In the genomic region with DNA sequence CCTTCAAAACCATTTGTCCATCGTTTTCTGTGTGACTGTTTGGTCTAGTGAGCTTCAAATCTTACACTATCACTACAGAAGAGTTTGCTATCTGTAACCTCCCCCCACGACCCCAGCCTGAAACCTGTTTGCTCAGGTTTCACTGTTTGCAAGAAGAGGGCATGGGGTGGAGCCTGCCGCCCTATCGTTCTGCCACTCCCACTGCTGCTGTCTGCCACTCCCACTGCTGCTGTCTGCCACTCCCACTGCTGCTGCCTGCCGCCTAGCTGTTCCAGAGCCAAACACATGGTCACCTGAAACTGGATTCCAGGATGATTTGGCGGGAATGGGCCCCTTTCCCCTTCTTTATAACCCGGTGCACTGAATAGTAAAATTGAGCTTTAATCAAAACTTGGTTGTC, we compare ENCODE assay signal across 15 mouse cellular contexts.
A peak's percentile ranks its signal among the peaks of the same experiment; 100 is the strongest.
DNase-seq lines count a peak whose midpoint lies in the region; ATAC-seq lines count a peak whose summit lies in the region.
"Had no signal": no experiment of that assay in that cellular context is flagged by ENCODE, and none has a peak within 500 bp of the region (broad histone marks: within the 10 kb centered on the region; RNA-seq: fewer than 3 reads in every experiment).

No protein-coding gene starts in this region.

- intact Hi-C loops in heart, postnatal 36 days (cut with DNase I) = no loop called here

- 9% methylated on average over 7 of the region's 7 CpGs for WGBS in limb, embryonic 11.5 days
- WGBS in limb, embryonic 10.5 days = 10% methylated on average over 7 of the region's 7 CpGs
- WGBS in kidney, embryonic 15.5 days = 8% methylated on average over 7 of the region's 7 CpGs
- 8% methylated on average over 7 of the region's 7 CpGs for WGBS in liver, embryonic 12.5 days (ENCODE audit: insufficient replicate concordance)

- no peaks in the 10 kb centered on the region for H3K36me3 ChIP-seq in limb, embryonic 11.5 days (ENCODE audit: control insufficient read depth, insufficient read depth, low read length)
- no peaks in the 10 kb centered on the region for H3K36me3 ChIP-seq in limb, embryonic 10.5 days
- H3K36me3 ChIP-seq in kidney, embryonic 15.5 days = no peaks in the 10 kb centered on the region
- no peaks in the 10 kb centered on the region for H3K36me3 ChIP-seq in liver, embryonic 12.5 days
- H3K36me3 ChIP-seq: embryonic facial prominence, embryonic 15.5 days; neural tube, embryonic 15.5 days had no signal

- DNase-seq in limb, embryonic 11.5 days (ENCODE audit: low spot score) = peak; percentile 39
- no peak for DNase-seq in limb, embryonic 10.5 days (ENCODE audit: low spot score)
- peak; percentile 10 for DNase-seq in embryo, embryonic 11 days
- DNase-seq in spleen, postnatal 4 days (ENCODE audit: low spot score in 2 of 2) = no peak
- DNase-seq in urinary bladder, adult 2 months (ENCODE audit: low spot score) = no peak
- no peak for DNase-seq in heart, postnatal 36 days
- DNase-seq: cerebellum, adult 9-10 months; layer of hippocampus, adult 9-11 months; left cerebral cortex, postnatal 4 days; thymus, postnatal 4 days had no signal

- H3K9me3 ChIP-seq in limb, embryonic 11.5 days (ENCODE audit: control insufficient read depth, low read length) = no peaks in the 10 kb centered on the region
- no peaks in the 10 kb centered on the region for H3K9me3 ChIP-seq in limb, embryonic 10.5 days (replicated peaks)
- no peaks in the 10 kb centered on the region for H3K9me3 ChIP-seq in kidney, embryonic 15.5 days (replicated peaks)
- no peaks in the 10 kb centered on the region for H3K9me3 ChIP-seq in liver, embryonic 12.5 days (replicated peaks)
- H3K9me3 ChIP-seq: embryonic facial prominence, embryonic 15.5 days; neural tube, embryonic 15.5 days had no signal

- no peaks in the 10 kb centered on the region for H3K4me1 ChIP-seq in limb, embryonic 11.5 days (ENCODE audit: control insufficient read depth, insufficient read depth, low read length)
- H3K4me1 ChIP-seq in limb, embryonic 10.5 days = peaks cover 4% of the 10 kb centered on the region; the same call in 1 of the 2 replicates
- no peaks in the 10 kb centered on the region for H3K4me1 ChIP-seq in kidney, embryonic 15.5 days
- no peaks in the 10 kb centered on the region for H3K4me1 ChIP-seq in liver, embryonic 12.5 days
- H3K4me1 ChIP-seq: embryonic facial prominence, embryonic 15.5 days; neural tube, embryonic 15.5 days had no signal

- H3K27me3 ChIP-seq in limb, embryonic 11.5 days (ENCODE audit: control insufficient read depth, insufficient read depth, low read length) = no peaks in the 10 kb centered on the region
- no peaks in the 10 kb centered on the region for H3K27me3 ChIP-seq in limb, embryonic 10.5 days (ENCODE audit: low read depth, poor library complexity, severe bottlenecking)
- H3K27me3 ChIP-seq in kidney, embryonic 15.5 days = no peaks in the 10 kb centered on the region
- H3K27me3 ChIP-seq in liver, embryonic 12.5 days (replicated peaks) = no peaks in the 10 kb centered on the region
- H3K27me3 ChIP-seq: embryonic facial prominence, embryonic 15.5 days; neural tube, embryonic 15.5 days had no signal

- ATAC-seq in limb, embryonic 11.5 days (ENCODE audit: insufficient number of reproducible peaks, low FRiP score, low TSS enrichment, low read depth) = 0 out of 2 replicates have a peak, but pooled peaks have one; percentile 65
- 0 out of 2 replicates have a peak, but pooled peaks have one; percentile 64 for ATAC-seq in kidney, embryonic 15.5 days (replicated peaks; ENCODE audit: low FRiP score)
- peak; percentile 55; the same call in 1 of the 2 replicates for ATAC-seq in liver, embryonic 12.5 days
- ATAC-seq: hindbrain, postnatal 0 days had no signal

- H3K4me2 ChIP-seq in limb, embryonic 11.5 days (ENCODE audit: low read depth, severe bottlenecking) = no peak overlapping the region
- peak overlapping the region; percentile 19; the same call in 1 of the 2 replicates for H3K4me2 ChIP-seq in kidney, embryonic 15.5 days
- H3K4me2 ChIP-seq in liver, embryonic 12.5 days = no peak overlapping the region
- H3K4me2 ChIP-seq: embryonic facial prominence, embryonic 15.5 days; neural tube, embryonic 15.5 days had no signal

- no peak overlapping the region for H3K4me3 ChIP-seq in limb, embryonic 11.5 days (ENCODE audit: low read depth, low read length)
- H3K4me3 ChIP-seq in limb, embryonic 10.5 days = no peak overlapping the region
- no peak overlapping the region for H3K4me3 ChIP-seq in kidney, embryonic 15.5 days (replicated peaks)
- no peak overlapping the region for H3K4me3 ChIP-seq in liver, embryonic 12.5 days
- H3K4me3 ChIP-seq: embryonic facial prominence, embryonic 15.5 days; neural tube, embryonic 15.5 days had no signal

- no peak overlapping the region for H3K27ac ChIP-seq in limb, embryonic 11.5 days (replicated peaks; ENCODE audit: low read depth, low read length)
- H3K27ac ChIP-seq in limb, embryonic 10.5 days = no peak overlapping the region
- H3K27ac ChIP-seq in kidney, embryonic 15.5 days = no peak overlapping the region
- H3K27ac ChIP-seq in liver, embryonic 12.5 days = no peak overlapping the region
- H3K27ac ChIP-seq: embryonic facial prominence, embryonic 15.5 days; hindbrain, postnatal 0 days; neural tube, embryonic 15.5 days had no signal

- no peak overlapping the region for H3K9ac ChIP-seq in limb, embryonic 11.5 days (ENCODE audit: low read length)
- no peak overlapping the region for H3K9ac ChIP-seq in kidney, embryonic 15.5 days
- H3K9ac ChIP-seq in liver, embryonic 12.5 days = no peak overlapping the region
- H3K9ac ChIP-seq: embryonic facial prominence, embryonic 15.5 days; neural tube, embryonic 15.5 days had no signal

Comparison
In these comparisons a context has a peak if more than half of its experiments do, and no peak if none do; other contexts are left out.
1. DNase-seq: peak in limb, embryonic 11.5 days (single experiment) and embryo, embryonic 11 days (single experiment); none in limb, embryonic 10.5 days (single experiment), spleen, postnatal 4 days (0 of 2), urinary bladder, adult 2 months (single experiment) and heart, postnatal 36 days (0 of 2).
2. Peak in every context shown above with its lines, with median percentiles within 50 percentile points of each other: ATAC-seq.